ENCODE assay signal across 13 mouse cellular contexts in the genomic region with DNA sequence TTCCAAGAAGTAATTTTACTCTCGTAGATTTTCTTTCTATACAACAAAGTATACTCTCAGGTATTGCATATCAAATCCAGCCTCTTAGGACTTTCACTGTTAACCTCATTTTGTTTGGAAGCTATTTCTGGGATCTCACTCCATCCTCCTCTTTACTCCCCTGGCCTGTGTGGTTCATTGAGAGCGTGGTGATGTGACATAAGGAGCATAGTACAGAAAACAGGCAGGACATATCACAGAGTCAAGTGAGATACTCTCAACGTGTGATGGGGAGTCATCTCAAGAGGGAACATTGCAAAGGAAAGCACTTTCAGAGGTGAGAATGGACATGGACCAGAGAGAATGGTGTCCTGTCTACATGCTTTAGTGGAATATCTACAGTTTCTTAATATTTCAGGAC.
"Had no signal": no experiment of that assay in that cellular context is flagged by ENCODE, and none has a peak within 500 bp of the region (broad histone marks: within the 10 kb centered on the region; RNA-seq: fewer than 3 reads in every experiment).

No protein-coding gene starts in this region.

- H3K27me3 ChIP-seq: limb, embryonic 12.5 days; liver, embryonic 13.5 days; lung, embryonic 15.5 days; megakaryocyte, embryonic 14.5 days; midbrain, embryonic 12.5 days had no signal

- H3K9ac ChIP-seq: limb, embryonic 12.5 days; liver, embryonic 13.5 days; liver, postnatal 0 days; lung, embryonic 15.5 days; midbrain, embryonic 12.5 days had no signal

- H3K4me3 ChIP-seq: layer of hippocampus, adult 2 months; limb, embryonic 12.5 days; liver, embryonic 13.5 days; lung, embryonic 15.5 days; megakaryocyte, embryonic 14.5 days; midbrain, embryonic 12.5 days had no signal

- H3K4me1 ChIP-seq: limb, embryonic 12.5 days; liver, embryonic 13.5 days; lung, embryonic 15.5 days; megakaryocyte, embryonic 14.5 days had no signal

- H3K36me3 ChIP-seq: limb, embryonic 12.5 days; liver, embryonic 13.5 days; lung, embryonic 15.5 days; midbrain, embryonic 12.5 days had no signal

- H3K27ac ChIP-seq: layer of hippocampus, adult 2 months; limb, embryonic 12.5 days; liver, embryonic 13.5 days; lung, embryonic 15.5 days; macrophage; midbrain, embryonic 12.5 days; stomach, postnatal 0 days had no signal

- ATAC-seq: liver, postnatal 0 days had no signal

- H3K4me2 ChIP-seq: limb, embryonic 12.5 days; liver, embryonic 13.5 days; lung, embryonic 15.5 days; midbrain, embryonic 12.5 days had no signal

- DNase-seq: kidney, postnatal 4 days; liver; liver, embryonic 13.5 days; liver, postnatal 0 days; lung, postnatal 14 days; thymus, postnatal 4 days had no signal

- H3K9me3 ChIP-seq: limb, embryonic 12.5 days; liver, embryonic 13.5 days; lung, embryonic 15.5 days; megakaryocyte, embryonic 14.5 days; midbrain, embryonic 12.5 days had no signal
